Mouse (Mus musculus): Measurements from ENCODE around the gene Lilrb4a. TPM values are rescaled to one million over a fixed set of nuclear protein-coding genes. Genes with fewer than 3 reads are reported as not detected.

The Lilrb4a gene
- polyA plus RNA-seq, 1 experiment from 2014 or later = 0.65 TPM

GRCm38 (mm10) chr10:51529497-51529896 is 38.7 kb downstream of the Lilrb4a start:
- H3K36me3 ChIP-seq = no peaks in the 10 kb centered on the region
- H3K4me1 ChIP-seq = no peaks in the 10 kb centered on the region
- H3K4me3 ChIP-seq = no peak overlapping the region
- 78% methylated on average over 3 of the region's 3 CpGs for WGBS
- no peaks in the 10 kb centered on the region for H3K9me3 ChIP-seq
- H3K27me3 ChIP-seq = no peaks in the 10 kb centered on the region
- no peak overlapping the region for H3K4me2 ChIP-seq (replicated peaks)
- H3K9ac ChIP-seq (replicated peaks) = no peak overlapping the region
- no peak overlapping the region for H3K27ac ChIP-seq (replicated peaks)
- no peak for ATAC-seq (replicated peaks)

- Histone ChIP-seq H3K27ac (replicated peaks) (no peak overlapping the region), H3K4me2 (replicated peaks) (no peak overlapping the region), H3K27me3 (no peaks in the 10 kb centered on the region), H3K9ac (replicated peaks) (no peak overlapping the region), H3K9me3 (no peaks in the 10 kb centered on the region), H3K4me1 (no peaks in the 10 kb centered on the region), H3K4me3 (no peak overlapping the region), H3K36me3 (no peaks in the 10 kb centered on the region)
- no peak for ATAC-seq (replicated peaks)
- WGBS = 85% methylated on average over 7 of the region's 7 CpGs
These were observed 40.1 kb downstream of the Lilrb4a start for GRCm38 (mm10) chr10:51530813-51531212.

Other genes with a start within 250 kb of the Lilrb4a start
- gene Gm49339, start 10.3 kb upstream of the Lilrb4a start, polyA plus RNA-seq (2015; fragmentation: Nextera tagmentation; extraction: Ambion mirVana) = not detected in 2 replicates
- gene Lilr4b, start 10.3 kb upstream of the Lilrb4a start, polyA plus RNA-seq (2015; fragmentation: Nextera tagmentation; extraction: Ambion mirVana) = not detected in 2 replicates
- 3.2 and 3.4 TPM in 2 replicates for gene Fam162b, start 99.6 kb downstream of the Lilrb4a start, polyA plus RNA-seq (2015; fragmentation: Nextera tagmentation; extraction: Ambion mirVana)
- 0.08 TPM in 1 of 2 replicates, not detected in the other for gene Gprc6a, start 140.5 kb downstream of the Lilrb4a start, polyA plus RNA-seq (2015; fragmentation: Nextera tagmentation; extraction: Ambion mirVana)
- not detected in 2 replicates for gene Rfx6, start 186.8 kb downstream of the Lilrb4a start, polyA plus RNA-seq (2015; fragmentation: Nextera tagmentation; extraction: Ambion mirVana)

Data from forebrain, embryonic 15.5 days (tissue).